Mouse (Mus musculus) monocyte, adult 59 days (primary cell): Measurements from ENCODE around the gene Fn1. TPM values are rescaled to one million over a fixed set of nuclear protein-coding genes. Genes with fewer than 3 reads are reported as not detected.

Experiments used
- total RNA-seq, 2 experiments: library from RNA; stranded (reverse); gene quantifications; one replicate each; pipeline ENCODE4 v1.2.4; 2023

Fn1 gene
- total RNA-seq, result 1,000 to 10,000 TPM; 1,996 to 2,106 TPM

GRCm38 (mm10) chr1:71652551-71653399, at the start of gene Fn1:
Fn1 (minus strand) TSS chr1:71653200.

GRCm38 (mm10) chr1:71556688-71557612, 96.0 kb downstream of the Fn1 start, which contains the start of gene Atic:
Atic (plus strand) TSS chr1:71557150.

Other genes starting within 250 kb of the Fn1 start
- not detected for gene Abca12, start 238.3 kb downstream of the Fn1 start, total RNA-seq
- gene Atic, start 96.0 kb downstream of the Fn1 start, total RNA-seq, result 10 to 100 TPM; 30.5 to 37.3 TPM